Mouse (Mus musculus): Measurements from ENCODE around the gene Tab1. TPM values are rescaled to one million over a fixed set of nuclear protein-coding genes. Genes with fewer than 3 reads are reported as not detected.

The Tab1 gene
- polyA plus RNA-seq, 1 experiment = 2.2 TPM

GRCm38 (mm10) chr15:80129982-80130381 is 2.9 kb upstream of the Tab1 start:
- Histone ChIP-seq H3K9me3 (ENCODE audit: control insufficient read depth, low read length) (no peaks in the 10 kb centered on the region), H3K27me3 (ENCODE audit: control insufficient read depth) (no peaks in the 10 kb centered on the region), H3K4me1 (ENCODE audit: control insufficient read depth) (peaks cover 74% of the 10 kb centered on the region), H3K4me3 (replicated peaks) (peak overlapping the region; percentile 7), H3K36me3 (ENCODE audit: control insufficient read depth) (peaks cover 15% of the 10 kb centered on the region)
- TF ChIP-seq GATA1 (IDR thresholded peaks at IDR 0.05; ENCODE audit: low read length) (no peak), TAL1 (IDR thresholded peaks at IDR 0.05; ENCODE audit: low read length) (0 out of 3 replicates have a peak, but pooled peaks have one; percentile 19)

- Histone ChIP-seq H3K9me3 (ENCODE audit: control insufficient read depth, low read length) (no peaks in the 10 kb centered on the region), H3K27me3 (ENCODE audit: control insufficient read depth) (no peaks in the 10 kb centered on the region), H3K4me1 (ENCODE audit: control insufficient read depth) (peaks cover 77% of the 10 kb centered on the region), H3K4me3 (replicated peaks) (peak overlapping the region; percentile 57), H3K36me3 (ENCODE audit: control insufficient read depth) (peaks cover 21% of the 10 kb centered on the region)
- TF ChIP-seq TAL1 (IDR thresholded peaks at IDR 0.05; ENCODE audit: low read length) (peak; percentile 94), GATA1 (IDR thresholded peaks at IDR 0.05; ENCODE audit: low read length) (peak; percentile 90)
Measured at GRCm38 (mm10) chr15:80130689-80131088, 2.2 kb upstream of the Tab1 start.

DNA sequence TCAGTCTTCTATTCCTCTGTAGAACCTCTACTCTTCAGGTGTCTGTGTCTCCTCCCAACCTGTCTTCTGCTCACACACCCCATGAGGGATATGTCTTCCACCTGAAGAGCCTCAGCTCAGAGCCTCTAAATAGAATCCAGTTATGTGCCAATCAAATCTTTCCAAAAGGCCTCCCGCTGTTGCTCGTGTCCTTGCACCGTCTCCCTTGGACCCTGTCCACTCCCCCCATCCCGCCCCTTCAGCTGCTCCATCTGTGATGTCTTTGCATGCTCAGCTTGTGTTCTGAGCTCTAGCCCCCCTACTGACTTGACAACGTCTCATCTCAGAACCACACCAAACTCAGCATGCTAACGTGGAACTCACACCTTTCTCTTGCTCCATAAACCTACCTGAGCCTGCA is 1.5 kb upstream of the Tab1 start:
- TF ChIP-seq TAL1 (IDR thresholded peaks at IDR 0.05; ENCODE audit: low read length) (no peak), GATA1 (IDR thresholded peaks at IDR 0.05; ENCODE audit: low read length) (no peak)
- Histone ChIP-seq H3K4me1 (ENCODE audit: control insufficient read depth) (peaks cover 85% of the 10 kb centered on the region), H3K4me3 (replicated peaks) (peak overlapping the region; percentile 6), H3K27me3 (ENCODE audit: control insufficient read depth) (no peaks in the 10 kb centered on the region), H3K9me3 (ENCODE audit: control insufficient read depth, low read length) (0 out of 2 replicates have a peak, but pooled peaks cover under 1% of the 10 kb centered on the region), H3K36me3 (ENCODE audit: control insufficient read depth) (peaks cover 28% of the 10 kb centered on the region)

GRCm38 (mm10) chr15:80132452-80132851 is 475 bp upstream of the Tab1 start:
- Histone ChIP-seq H3K9me3 (ENCODE audit: control insufficient read depth, low read length) (peaks cover 3% of the 10 kb centered on the region; the same call in 1 of the 2 replicates), H3K4me3 (replicated peaks) (peak overlapping the region; percentile 97), H3K27me3 (ENCODE audit: control insufficient read depth) (no peaks in the 10 kb centered on the region), H3K36me3 (ENCODE audit: control insufficient read depth) (peaks cover 38% of the 10 kb centered on the region), H3K4me1 (ENCODE audit: control insufficient read depth) (peaks cover 92% of the 10 kb centered on the region)
- TF ChIP-seq TAL1 (IDR thresholded peaks at IDR 0.05; ENCODE audit: low read length) = no peak

GRCm38 (mm10) chr15:80133682-80134449 is 939 bp downstream of the Tab1 start:
- Histone ChIP-seq H3K27me3 (ENCODE audit: control insufficient read depth) (no peaks in the 10 kb centered on the region), H3K4me3 (replicated peaks) (peak overlapping the region; percentile 97), H3K4me1 (ENCODE audit: control insufficient read depth) (peaks cover 93% of the 10 kb centered on the region), H3K9me3 (ENCODE audit: control insufficient read depth, low read length) (peaks cover 3% of the 10 kb centered on the region; the same call in 1 of the 2 replicates), H3K36me3 (ENCODE audit: control insufficient read depth) (peaks cover 52% of the 10 kb centered on the region)
- no peak for TF ChIP-seq GATA1 (IDR thresholded peaks at IDR 0.05; ENCODE audit: low read length)
- no peak for TF ChIP-seq TAL1 (IDR thresholded peaks at IDR 0.05; ENCODE audit: low read length)

GRCm38 (mm10) chr15:80134450-80134847 is 1.5 kb downstream of the Tab1 start:
- Histone ChIP-seq H3K4me3 (replicated peaks) (peak overlapping the region; percentile 97), H3K9me3 (ENCODE audit: control insufficient read depth, low read length) (peaks cover 3% of the 10 kb centered on the region; the same call in 1 of the 2 replicates), H3K36me3 (ENCODE audit: control insufficient read depth) (peaks cover 55% of the 10 kb centered on the region), H3K27me3 (ENCODE audit: control insufficient read depth) (no peaks in the 10 kb centered on the region), H3K4me1 (ENCODE audit: control insufficient read depth) (peaks cover 93% of the 10 kb centered on the region)
- TF ChIP-seq GATA1 (IDR thresholded peaks at IDR 0.05; ENCODE audit: low read length) (no peak), TAL1 (IDR thresholded peaks at IDR 0.05; ENCODE audit: low read length) (no peak)

DNA sequence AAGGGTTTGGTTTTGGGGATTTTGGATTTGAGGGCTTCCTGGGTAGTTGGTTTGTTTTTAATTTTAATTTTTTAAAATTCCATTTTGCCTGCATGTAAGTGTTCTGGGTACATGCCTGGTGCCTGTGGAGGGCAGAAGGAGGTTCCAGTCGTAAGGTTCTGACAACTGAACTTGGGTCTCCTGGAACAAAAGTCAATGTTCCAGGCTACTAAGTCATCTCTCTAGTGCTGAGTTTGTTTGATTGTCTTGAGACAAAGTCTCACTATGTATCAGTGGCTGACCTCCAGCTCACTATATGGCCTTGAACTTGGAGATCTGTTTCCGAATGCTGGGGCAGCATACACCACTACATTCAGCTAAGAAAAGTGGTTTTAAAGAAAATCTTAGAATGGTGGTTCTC is 2.6 kb downstream of the Tab1 start:
- Histone ChIP-seq H3K4me1 (ENCODE audit: control insufficient read depth) (peaks cover 85% of the 10 kb centered on the region), H3K9me3 (ENCODE audit: control insufficient read depth, low read length) (peaks cover 3% of the 10 kb centered on the region; the same call in 1 of the 2 replicates), H3K36me3 (ENCODE audit: control insufficient read depth) (peaks cover 66% of the 10 kb centered on the region), H3K27me3 (ENCODE audit: control insufficient read depth) (no peaks in the 10 kb centered on the region), H3K4me3 (replicated peaks) (no peak overlapping the region)
- no peak for TF ChIP-seq TAL1 (IDR thresholded peaks at IDR 0.05; ENCODE audit: low read length)
- no peak for TF ChIP-seq GATA1 (IDR thresholded peaks at IDR 0.05; ENCODE audit: low read length)

GRCm38 (mm10) chr15:80136645-80137044 is 3.7 kb downstream of the Tab1 start:
- Histone ChIP-seq H3K9me3 (ENCODE audit: control insufficient read depth, low read length) (peaks cover 3% of the 10 kb centered on the region), H3K27me3 (ENCODE audit: control insufficient read depth) (no peaks in the 10 kb centered on the region), H3K4me3 (replicated peaks) (no peak overlapping the region), H3K4me1 (ENCODE audit: control insufficient read depth) (peaks cover 73% of the 10 kb centered on the region), H3K36me3 (ENCODE audit: control insufficient read depth) (peaks cover 77% of the 10 kb centered on the region)
- TF ChIP-seq GATA1 (IDR thresholded peaks at IDR 0.05; ENCODE audit: low read length) (no peak), TAL1 (IDR thresholded peaks at IDR 0.05; ENCODE audit: low read length) (no peak)

DNA sequence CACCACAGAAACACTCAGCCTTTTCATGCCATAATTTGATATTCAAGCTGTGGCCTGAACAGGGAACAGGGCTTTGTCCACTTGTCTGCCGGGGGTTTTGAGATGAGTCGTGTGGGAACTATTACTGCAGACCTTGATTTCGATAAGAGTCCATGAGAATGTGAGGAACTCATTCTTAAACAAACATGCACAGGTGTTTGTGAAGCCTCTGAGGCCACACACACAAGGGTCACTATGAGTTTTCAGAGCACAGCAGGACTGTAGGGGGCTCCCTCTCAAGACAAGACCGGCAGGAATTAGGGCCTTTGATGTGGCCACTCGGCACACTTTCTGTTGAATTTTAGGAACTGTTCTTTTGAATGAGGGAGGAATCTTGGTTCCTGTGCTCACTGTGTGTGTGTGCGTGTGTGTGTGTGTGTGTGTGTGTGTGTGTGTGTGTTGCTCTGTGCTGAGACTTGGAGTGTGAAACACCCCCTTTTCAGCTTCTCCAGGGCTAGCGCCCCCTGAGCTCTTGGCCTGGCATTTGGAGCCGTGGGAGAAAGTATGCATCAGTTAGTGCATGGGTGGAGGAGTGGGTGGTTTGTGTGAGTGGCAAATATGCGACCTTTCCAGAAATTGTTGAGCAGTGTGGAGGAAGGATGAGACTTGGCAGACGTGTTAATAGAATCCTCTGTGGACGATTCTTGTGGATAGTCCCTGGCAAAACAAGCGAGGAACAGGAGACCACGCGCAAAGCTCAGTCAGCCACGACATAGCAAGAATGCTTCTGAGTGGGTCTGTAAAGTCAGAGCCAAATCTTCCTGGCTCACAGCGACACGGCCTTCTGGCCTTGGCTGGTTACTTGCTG is 5.2 kb downstream of the Tab1 start:
- Histone ChIP-seq H3K36me3 (ENCODE audit: control insufficient read depth) (peaks cover 92% of the 10 kb centered on the region), H3K27me3 (ENCODE audit: control insufficient read depth) (no peaks in the 10 kb centered on the region), H3K4me3 (replicated peaks) (no peak overlapping the region), H3K9me3 (ENCODE audit: control insufficient read depth, low read length) (peaks cover 7% of the 10 kb centered on the region), H3K4me1 (ENCODE audit: control insufficient read depth) (peaks cover 62% of the 10 kb centered on the region)
- no peak for TF ChIP-seq TAL1 (IDR thresholded peaks at IDR 0.05; ENCODE audit: low read length)
- TF ChIP-seq GATA1 (IDR thresholded peaks at IDR 0.05; ENCODE audit: low read length) = no peak
